Comparison of ENCODE assay signal across 8 mouse cellular contexts in genomic region chr7:45015344-45015956, GRCm38 (mm10). TPM values are rescaled to one million over a fixed set of nuclear protein-coding genes. Genes with fewer than 3 reads are reported as not detected.
DNase-seq lines count a peak whose midpoint lies in the region; ATAC-seq and TF ChIP-seq lines count a peak whose summit lies in the region.

No protein-coding gene starts in this region.

- peaks cover 2% of the 10 kb centered on the region; the same call in 1 of the 2 replicates for H3K4me1 ChIP-seq in embryonic facial prominence, embryonic 11.5 days (ENCODE audit: control insufficient read depth, insufficient read depth, low read length)
- peaks cover 21% of the 10 kb centered on the region for H3K4me1 ChIP-seq in intestine, embryonic 16.5 days (ENCODE audit: control insufficient read depth, insufficient read depth, low read length)

- peaks cover 9% of the 10 kb centered on the region for H3K36me3 ChIP-seq in embryonic facial prominence, embryonic 11.5 days (replicated peaks; ENCODE audit: control insufficient read depth, insufficient read depth, low read depth, low read length)
- peaks cover 18% of the 10 kb centered on the region for H3K36me3 ChIP-seq in intestine, embryonic 16.5 days (ENCODE audit: control insufficient read depth, insufficient read depth, low read length)
- H3K36me3 ChIP-seq in myocyte (ENCODE audit: control insufficient read depth, insufficient read depth) = peaks cover 10% of the 10 kb centered on the region

- H3K27me3 ChIP-seq in embryonic facial prominence, embryonic 11.5 days (ENCODE audit: control insufficient read depth, insufficient read depth, low read length) = no peaks in the 10 kb centered on the region
- no peaks in the 10 kb centered on the region for H3K27me3 ChIP-seq in intestine, embryonic 16.5 days (replicated peaks; ENCODE audit: control insufficient read depth, insufficient read depth, low read length)
- no peaks in the 10 kb centered on the region for H3K27me3 ChIP-seq in myocyte (ENCODE audit: control insufficient read depth, insufficient read depth, insufficient read length)

- H3ac ChIP-seq in myocyte (ENCODE audit: control insufficient read depth, insufficient read length) = peak overlapping the region; percentile 93

- DNase-seq in left cerebral cortex, adult 2 months (ENCODE audit: extremely low spot score in 1 of 2, low spot score in 2 of 2) = no peak
- DNase-seq in left cerebral cortex, postnatal 36 days (ENCODE audit: low spot score in 2 of 2) = no peak
- no peak for DNase-seq in embryonic facial prominence, embryonic 11.5 days (ENCODE audit: low spot score)
- no peak for DNase-seq in spleen, adult 12 weeks (ENCODE audit: low spot score)
- DNase-seq in kidney, postnatal 10 days = no peak
- no peak for DNase-seq in adrenal gland, postnatal 14 days

- intact Hi-C loops in left cerebral cortex, adult 2 months (cut with DNase I) = loop anchor here (2.0 kb wide), 1 partner anchor 17 kb away; the partner anchor contains the start of gene Bcl2l12
- intact Hi-C loops in left cerebral cortex, postnatal 36 days (cut with DNase I) = loop anchor here (5.0 kb wide), 1 partner anchor 37 kb away; the partner anchor contains the start of gene Prr12

- H3K27ac ChIP-seq in left cerebral cortex, adult 2 months = peak overlapping the region; percentile 84
- peak overlapping the region; percentile 72; the same call in 1 of the 2 replicates for H3K27ac ChIP-seq in embryonic facial prominence, embryonic 11.5 days (replicated peaks; ENCODE audit: low read depth, low read length)
- H3K27ac ChIP-seq in intestine, embryonic 16.5 days (ENCODE audit: low read length) = peak overlapping the region; percentile 100

- no peak for ATAC-seq in embryonic facial prominence, embryonic 11.5 days (replicated peaks; ENCODE audit: insufficient number of reproducible peaks, low FRiP score, low TSS enrichment, low read depth)
- no peak for ATAC-seq in intestine, embryonic 16.5 days

- peak overlapping the region; percentile 71 for H3K4me2 ChIP-seq in embryonic facial prominence, embryonic 11.5 days (ENCODE audit: low read depth, low read length)
- H3K4me2 ChIP-seq in intestine, embryonic 16.5 days (ENCODE audit: low read depth, low read length) = peak overlapping the region; percentile 80
- peak overlapping the region; percentile 90 for H3K4me2 ChIP-seq in myocyte (ENCODE audit: low read depth)

- no peaks in the 10 kb centered on the region for H3K9me3 ChIP-seq in embryonic facial prominence, embryonic 11.5 days (replicated peaks; ENCODE audit: control insufficient read depth, low read length)
- no peaks in the 10 kb centered on the region for H3K9me3 ChIP-seq in intestine, embryonic 16.5 days (ENCODE audit: control insufficient read depth, low read length)

- TF ChIP-seq POLR2A in myocyte (IDR thresholded peaks at IDR 0.05; ENCODE audit: insufficient read length, low read depth) = no peak

- WGBS in embryonic facial prominence, embryonic 11.5 days = 2% methylated on average over 20 of the region's 20 CpGs
- 2% methylated on average over 20 of the region's 20 CpGs for WGBS in intestine, embryonic 16.5 days

- H3K79me2 ChIP-seq in myocyte (ENCODE audit: control insufficient read depth, insufficient read depth) = peaks cover 34% of the 10 kb centered on the region

- H3K4me3 ChIP-seq in left cerebral cortex, adult 2 months = peak overlapping the region; percentile 69
- peak overlapping the region; percentile 99 for H3K4me3 ChIP-seq in embryonic facial prominence, embryonic 11.5 days (ENCODE audit: low read depth, low read length)
- peak overlapping the region; percentile 97 for H3K4me3 ChIP-seq in intestine, embryonic 16.5 days (ENCODE audit: low read length)
- peak overlapping the region; percentile 71 for H3K4me3 ChIP-seq in myocyte

- TF ChIP-seq CTCF in left cerebral cortex, adult 2 months (IDR thresholded peaks at IDR 0.05) = no peak

- H3K9ac ChIP-seq in embryonic facial prominence, embryonic 11.5 days (replicated peaks; ENCODE audit: low read length) = peak overlapping the region; percentile 96
- H3K9ac ChIP-seq in intestine, embryonic 16.5 days (ENCODE audit: low read depth, low read length) = peak overlapping the region; percentile 99

TF ChIP-seq in myocyte, 11 proteins besides CTCF, POLR2A, EP300 and RAD21:
- no peak for TF ChIP-seq TCF12 (IDR thresholded peaks at IDR 0.05; ENCODE audit: insufficient read depth, poor library complexity, severe bottlenecking)
- no peak for TF ChIP-seq MYOG (IDR thresholded peaks at IDR 0.05; ENCODE audit: control insufficient read depth in 1 of 3, insufficient read depth in 1 of 3, insufficient read length in 2 of 3, low read depth in 2 of 3)
- TF ChIP-seq POLR2AphosphoS2 (IDR thresholded peaks at IDR 0.05; ENCODE audit: insufficient read length, low read depth) = no peak
- TF ChIP-seq MYOD1 (IDR thresholded peaks at IDR 0.05; ENCODE audit: control insufficient read depth in 1 of 3, insufficient read length in 2 of 3, low read depth in 2 of 3) = no peak
- no peak for TF ChIP-seq USF1 (IDR thresholded peaks at IDR 0.05; ENCODE audit: low read depth)
- no peak for TF ChIP-seq SRF (IDR thresholded peaks at IDR 0.05; ENCODE audit: control insufficient read depth, insufficient read length, low read depth)
- no peak for TF ChIP-seq E2F4 (IDR thresholded peaks at IDR 0.05; ENCODE audit: insufficient read depth)
- TF ChIP-seq MAX (IDR thresholded peaks at IDR 0.05; ENCODE audit: low read depth) = no peak
- no peak for TF ChIP-seq TCF3 (IDR thresholded peaks at IDR 0.05; ENCODE audit: insufficient read length, low read depth)
- TF ChIP-seq CEBPB (IDR thresholded peaks at IDR 0.05; ENCODE audit: insufficient read depth, poor library complexity, severe bottlenecking) = no peak
- TF ChIP-seq REST (IDR thresholded peaks at IDR 0.05; ENCODE audit: insufficient read depth, insufficient read length) = no peak

RNA-seq across cellular contexts. Expression of gene Scaf1, which starts 0.7 kb away (rescaled TPM):
- 100 to 1,000 TPM; 170 to 181 TPM for total RNA-seq in left cerebral cortex, adult 2 months (2021)
- total RNA-seq in left cerebral cortex, postnatal 36 days (2021) = 100 to 1,000 TPM; 174 to 177 TPM
- polyA plus RNA-seq in embryonic facial prominence, embryonic 11.5 days (2014; fragmentation: Nextera tagmentation; extraction: Ambion mirVana) = 40.0 and 41.1 TPM in 2 replicates
- polyA plus RNA-seq in intestine, embryonic 16.5 days (2015; fragmentation: Nextera tagmentation; extraction: Ambion mirVana) = 20.1 and 23.2 TPM in 2 replicates
- polyA plus RNA-seq in myocyte (2012; fragmentation: generic; extraction: Trizol) = 56.7 TPM
- 76.3 and 77.2 TPM in 2 replicates for total RNA-seq in adrenal gland, postnatal 14 days (2021)

RNA-seq across cellular contexts. Expression of gene Rras, which starts 2.3 kb away (rescaled TPM):
- 10 to 100 TPM; 11.8 to 12.2 TPM for total RNA-seq in left cerebral cortex, adult 2 months (2021)
- total RNA-seq in left cerebral cortex, postnatal 36 days (2021) = 10 to 100 TPM; 12.9 to 13.9 TPM
- polyA plus RNA-seq in embryonic facial prominence, embryonic 11.5 days (2014; fragmentation: Nextera tagmentation; extraction: Ambion mirVana) = 18.5 and 23.9 TPM in 2 replicates
- polyA plus RNA-seq in intestine, embryonic 16.5 days (2015; fragmentation: Nextera tagmentation; extraction: Ambion mirVana) = 61.4 and 62.6 TPM in 2 replicates
- 127 TPM for polyA plus RNA-seq in myocyte (2012; fragmentation: generic; extraction: Trizol)
- 60.3 and 63.4 TPM in 2 replicates for total RNA-seq in adrenal gland, postnatal 14 days (2021)

RNA-seq across cellular contexts. Expression of gene Bcl2l12, which starts 16.9 kb away (rescaled TPM):
- 1 to 10 TPM; 3.0 to 3.8 TPM for total RNA-seq in left cerebral cortex, adult 2 months (2021)
- total RNA-seq in left cerebral cortex, postnatal 36 days (2021) = 1 to 10 TPM; 1.8 to 2.6 TPM
- 69.9 and 71.7 TPM in 2 replicates for polyA plus RNA-seq in embryonic facial prominence, embryonic 11.5 days (2014; fragmentation: Nextera tagmentation; extraction: Ambion mirVana)
- 33.0 and 36.9 TPM in 2 replicates for polyA plus RNA-seq in intestine, embryonic 16.5 days (2015; fragmentation: Nextera tagmentation; extraction: Ambion mirVana)
- 13.3 TPM for polyA plus RNA-seq in myocyte (2012; fragmentation: generic; extraction: Trizol)
- 16.1 and 16.6 TPM in 2 replicates for total RNA-seq in adrenal gland, postnatal 14 days (2021)

RNA-seq across cellular contexts. Expression of gene Irf3, which starts 18.0 kb away (rescaled TPM):
- total RNA-seq in left cerebral cortex, adult 2 months (2021) = 10 to 100 TPM; 36.4 to 36.9 TPM
- 10 to 100 TPM; 29.2 to 38.7 TPM for total RNA-seq in left cerebral cortex, postnatal 36 days (2021)
- 62.4 and 71.9 TPM in 2 replicates for polyA plus RNA-seq in embryonic facial prominence, embryonic 11.5 days (2014; fragmentation: Nextera tagmentation; extraction: Ambion mirVana)
- 96.1 and 115 TPM in 2 replicates for polyA plus RNA-seq in intestine, embryonic 16.5 days (2015; fragmentation: Nextera tagmentation; extraction: Ambion mirVana)
- 45.1 TPM for polyA plus RNA-seq in myocyte (2012; fragmentation: generic; extraction: Trizol)
- total RNA-seq in adrenal gland, postnatal 14 days (2021) = 95.1 and 108 TPM in 2 replicates

RNA-seq across cellular contexts. Expression of gene Prmt1, which starts 29.1 kb away (rescaled TPM):
- total RNA-seq in left cerebral cortex, adult 2 months (2021) = 100 to 1,000 TPM; 143 to 150 TPM
- total RNA-seq in left cerebral cortex, postnatal 36 days (2021) = 100 to 1,000 TPM; 143 to 145 TPM
- 289 and 293 TPM in 2 replicates for polyA plus RNA-seq in embryonic facial prominence, embryonic 11.5 days (2014; fragmentation: Nextera tagmentation; extraction: Ambion mirVana)
- 363 and 439 TPM in 2 replicates for polyA plus RNA-seq in intestine, embryonic 16.5 days (2015; fragmentation: Nextera tagmentation; extraction: Ambion mirVana)
- polyA plus RNA-seq in myocyte (2012; fragmentation: generic; extraction: Trizol) = 729 TPM
- 224 and 250 TPM in 2 replicates for total RNA-seq in adrenal gland, postnatal 14 days (2021)
